Mouse (Mus musculus): Measurements from ENCODE around the gene Cebpzos. TPM values are rescaled to one million over a fixed set of nuclear protein-coding genes. Genes with fewer than 3 reads are reported as not detected.

Cebpzos gene
- polyA plus RNA-seq, 1 experiment = 27.6 TPM

DNA sequence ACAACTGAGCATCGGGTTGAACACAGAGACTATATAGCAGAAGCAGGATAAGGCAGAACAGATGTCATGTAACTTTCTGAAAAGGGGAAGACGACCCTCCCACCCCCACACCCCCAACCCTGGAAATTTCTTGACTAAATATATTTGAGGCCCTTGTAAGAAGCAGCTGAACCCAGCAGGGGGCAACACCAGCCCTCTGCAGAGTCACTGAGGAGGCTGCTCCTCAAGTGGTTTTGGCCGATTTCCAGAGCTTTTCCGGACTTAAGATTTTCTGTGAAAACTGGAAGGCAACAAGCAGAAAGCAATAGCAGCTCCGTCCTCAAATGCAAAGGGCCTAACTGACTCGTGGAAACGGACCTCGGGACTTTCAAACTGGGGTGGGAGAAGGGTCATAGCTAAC, 20.9 kb upstream of the Cebpzos start:
- TF ChIP-seq POLR2A (IDR thresholded peaks at IDR 0.05; ENCODE audit: borderline replicate concordance, low read depth, low read length) (no peak), CTCF (IDR thresholded peaks at IDR 0.05; ENCODE audit: low read depth, low read length) (peak; percentile 76)
- Histone ChIP-seq H3K27ac (ENCODE audit: insufficient read depth, low read depth, low read length) (no peak overlapping the region), H3K4me3 (ENCODE audit: insufficient read depth, low read length) (peak overlapping the region; percentile 40), H3K4me1 (ENCODE audit: control insufficient read depth, insufficient read depth, low read length) (peaks cover 7% of the 10 kb centered on the region)

DNA sequence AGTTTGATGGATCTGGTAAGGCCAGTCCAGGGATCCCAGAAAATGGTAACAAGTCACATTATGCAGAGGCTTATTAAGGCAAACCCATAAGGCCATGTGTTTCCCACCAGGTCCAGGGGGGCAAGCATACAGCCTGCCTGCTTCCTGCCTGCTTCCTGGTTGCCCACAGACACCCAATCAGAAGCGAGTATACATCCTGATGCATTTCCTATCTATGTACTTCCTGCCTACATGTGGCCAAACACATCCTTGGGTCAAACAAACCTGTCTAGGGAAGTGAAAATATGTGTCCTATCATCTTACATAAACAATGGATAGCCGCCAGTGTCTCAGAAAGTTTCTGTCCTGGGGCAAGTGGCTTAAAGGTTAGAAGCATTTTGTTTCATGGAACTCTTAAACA, 13.1 kb upstream of the Cebpzos start:
- Histone ChIP-seq H3K4me1 (ENCODE audit: control insufficient read depth, insufficient read depth, low read length) (0 out of 2 replicates have a peak, but pooled peaks cover 2% of the 10 kb centered on the region), H3K27ac (ENCODE audit: insufficient read depth, low read depth, low read length) (no peak overlapping the region), H3K4me3 (ENCODE audit: insufficient read depth, low read length) (no peak overlapping the region)
- no peak for TF ChIP-seq CTCF (IDR thresholded peaks at IDR 0.05; ENCODE audit: low read depth, low read length)
- TF ChIP-seq POLR2A (IDR thresholded peaks at IDR 0.05; ENCODE audit: borderline replicate concordance, low read depth, low read length) = no peak

DNA sequence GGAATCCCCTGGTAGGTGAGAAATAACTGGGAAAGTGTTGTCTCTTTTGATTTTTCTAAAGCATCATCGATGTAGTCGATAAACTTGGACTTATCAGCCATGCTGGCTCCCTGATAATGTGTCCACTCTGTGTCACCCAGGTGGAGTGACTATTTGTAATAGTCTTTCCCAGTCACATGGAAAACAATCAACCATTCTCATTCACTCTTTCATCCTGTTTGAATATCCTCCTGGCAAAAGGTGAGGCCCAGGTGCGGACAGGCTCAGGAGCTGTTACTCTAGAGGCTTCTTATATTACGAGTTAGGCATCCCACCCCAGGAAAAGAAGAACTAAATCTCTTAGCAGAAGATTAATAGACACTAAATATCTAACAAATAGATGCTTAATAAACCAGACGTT, 9.4 kb upstream of the Cebpzos start, which contains the start of gene Sult6b1:
Sult6b1 (minus strand) TSS at position 101 of the 400 bp plus-strand sequence.
- TF ChIP-seq CTCF (IDR thresholded peaks at IDR 0.05; ENCODE audit: low read depth, low read length) (no peak), POLR2A (IDR thresholded peaks at IDR 0.05; ENCODE audit: borderline replicate concordance, low read depth, low read length) (no peak)
- no peak within 1 kb of the TSS for H3K4me3 ChIP-seq (ENCODE audit: insufficient read depth, low read length)
- 0 out of 2 replicates have a peak, but pooled peaks cover 2% of the 10 kb centered on the region for H3K4me1 ChIP-seq (ENCODE audit: control insufficient read depth, insufficient read depth, low read length)
- H3K27ac ChIP-seq (ENCODE audit: insufficient read depth, low read depth, low read length) = no peak within 1 kb of the TSS

DNA sequence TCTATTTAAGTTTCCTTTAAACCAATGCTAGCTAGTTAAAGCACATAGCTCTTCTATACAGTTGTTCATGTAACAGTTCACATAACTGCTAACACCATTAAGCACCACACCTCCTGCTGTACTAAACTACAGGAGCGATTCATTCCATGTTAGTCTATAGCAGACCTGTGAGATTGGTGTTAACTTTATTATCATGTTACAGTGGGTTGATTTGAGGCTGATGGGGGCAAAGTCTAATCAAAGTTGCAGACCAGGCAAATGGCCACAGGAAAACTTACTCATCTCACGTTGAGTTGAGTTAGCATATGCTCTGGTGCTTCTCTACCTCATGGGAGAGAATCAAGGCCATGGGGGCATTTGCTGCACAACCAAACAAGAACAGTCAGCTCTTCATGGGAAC, 6.9 kb upstream of the Cebpzos start:
- TF ChIP-seq POLR2A (IDR thresholded peaks at IDR 0.05; ENCODE audit: borderline replicate concordance, low read depth, low read length) (no peak), CTCF (IDR thresholded peaks at IDR 0.05; ENCODE audit: low read depth, low read length) (no peak)
- Histone ChIP-seq H3K27ac (ENCODE audit: insufficient read depth, low read depth, low read length) (no peak overlapping the region), H3K4me1 (ENCODE audit: control insufficient read depth, insufficient read depth, low read length) (no peaks in the 10 kb centered on the region), H3K4me3 (ENCODE audit: insufficient read depth, low read length) (no peak overlapping the region)

DNA sequence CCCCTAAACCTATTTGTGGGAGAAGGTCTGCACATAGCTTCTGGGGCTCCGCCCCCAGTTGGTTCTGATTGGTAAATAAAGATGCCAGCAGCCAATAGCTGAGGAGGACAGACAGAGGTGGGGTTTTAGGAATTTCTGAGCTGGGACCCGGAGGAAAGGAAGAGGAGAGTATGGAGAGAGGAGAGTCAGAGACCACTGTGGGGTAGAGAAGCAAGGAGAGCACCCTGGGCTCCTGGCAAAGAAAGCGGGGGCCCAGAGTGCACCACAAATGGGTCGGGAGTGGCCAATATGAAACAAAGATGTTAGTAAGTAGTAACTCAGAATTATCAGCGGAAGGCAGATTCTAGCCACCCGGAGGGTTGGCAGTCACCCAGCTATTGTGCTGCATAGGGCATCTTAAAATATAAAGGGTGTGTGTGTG, 3.4 kb upstream of the Cebpzos start:
- no peak for TF ChIP-seq POLR2A (IDR thresholded peaks at IDR 0.05; ENCODE audit: borderline replicate concordance, low read depth, low read length)
- TF ChIP-seq CTCF (IDR thresholded peaks at IDR 0.05; ENCODE audit: low read depth, low read length) = no peak
- Histone ChIP-seq H3K27ac (ENCODE audit: insufficient read depth, low read depth, low read length) (no peak overlapping the region), H3K4me3 (ENCODE audit: insufficient read depth, low read length) (no peak overlapping the region; the same call in 1 of the 2 replicates), H3K4me1 (ENCODE audit: control insufficient read depth, insufficient read depth, low read length) (peaks cover 6% of the 10 kb centered on the region)

- H3K4me3 ChIP-seq (ENCODE audit: insufficient read depth, low read length) = no peak overlapping the region
- peaks cover 12% of the 10 kb centered on the region for H3K4me1 ChIP-seq (ENCODE audit: control insufficient read depth, insufficient read depth, low read length)
- no peak overlapping the region for H3K27ac ChIP-seq (ENCODE audit: insufficient read depth, low read depth, low read length)
- no peak for TF ChIP-seq CTCF (IDR thresholded peaks at IDR 0.05; ENCODE audit: low read depth, low read length)
- no peak for TF ChIP-seq POLR2A (IDR thresholded peaks at IDR 0.05; ENCODE audit: borderline replicate concordance, low read depth, low read length)
Measured at GRCm38 (mm10) chr17:78913921-78914320, 2.4 kb upstream of the Cebpzos start.

GRCm38 (mm10) chr17:78915772-78916171, 528 bp upstream of the Cebpzos start:
- H3K27ac ChIP-seq (ENCODE audit: insufficient read depth, low read depth, low read length) = 0 out of 2 replicates have a peak overlapping the region, but pooled peaks have one; percentile 45
- peak overlapping the region; percentile 76 for H3K4me3 ChIP-seq (ENCODE audit: insufficient read depth, low read length)
- TF ChIP-seq POLR2A (IDR thresholded peaks at IDR 0.05; ENCODE audit: borderline replicate concordance, low read depth, low read length) (no peak), CTCF (IDR thresholded peaks at IDR 0.05; ENCODE audit: low read depth, low read length) (no peak)
- H3K4me1 ChIP-seq (ENCODE audit: control insufficient read depth, insufficient read depth, low read length) = peaks cover 12% of the 10 kb centered on the region

- peak overlapping the region; percentile 45 for H3K27ac ChIP-seq (ENCODE audit: insufficient read depth, low read depth, low read length)
- peak overlapping the region; percentile 76 for H3K4me3 ChIP-seq (ENCODE audit: insufficient read depth, low read length)
- TF ChIP-seq CTCF (IDR thresholded peaks at IDR 0.05; ENCODE audit: low read depth, low read length) (no peak), POLR2A (IDR thresholded peaks at IDR 0.05; ENCODE audit: borderline replicate concordance, low read depth, low read length) (no peak)
- H3K4me1 ChIP-seq (ENCODE audit: control insufficient read depth, insufficient read depth, low read length) = peaks cover 12% of the 10 kb centered on the region
Measured at GRCm38 (mm10) chr17:78916899-78917298, 599 bp downstream of the Cebpzos start.

DNA sequence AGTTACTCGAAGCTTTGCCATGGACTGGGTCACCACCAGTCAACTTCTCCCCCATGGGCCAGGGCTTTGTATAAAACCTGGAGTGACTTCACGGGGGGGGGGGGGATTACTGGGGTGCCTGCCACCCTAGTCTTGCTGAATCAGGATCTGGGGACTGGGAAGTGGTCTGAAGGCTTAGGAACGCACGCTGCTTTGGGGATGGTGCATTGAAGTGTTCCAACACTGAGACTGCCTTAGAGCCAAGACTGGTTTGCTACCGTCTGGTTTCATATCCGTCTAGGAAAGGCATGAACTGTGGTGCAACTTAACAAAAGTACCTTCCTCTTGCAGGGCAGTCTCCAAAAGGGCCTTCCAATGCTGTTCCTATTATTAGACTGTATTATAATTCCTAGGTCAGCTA, 1.4 kb downstream of the Cebpzos start:
- Histone ChIP-seq H3K4me3 (ENCODE audit: insufficient read depth, low read length) (0 out of 2 replicates have a peak overlapping the region, but pooled peaks have one; percentile 2), H3K27ac (ENCODE audit: insufficient read depth, low read depth, low read length) (peak overlapping the region; percentile 44), H3K4me1 (ENCODE audit: control insufficient read depth, insufficient read depth, low read length) (peaks cover 12% of the 10 kb centered on the region)
- TF ChIP-seq CTCF (IDR thresholded peaks at IDR 0.05; ENCODE audit: low read depth, low read length) (no peak), POLR2A (IDR thresholded peaks at IDR 0.05; ENCODE audit: borderline replicate concordance, low read depth, low read length) (no peak)

- H3K27ac ChIP-seq (ENCODE audit: insufficient read depth, low read depth, low read length) = no peak overlapping the region; the same call in 1 of the 2 replicates
- no peak for TF ChIP-seq POLR2A (IDR thresholded peaks at IDR 0.05; ENCODE audit: borderline replicate concordance, low read depth, low read length)
- TF ChIP-seq CTCF (IDR thresholded peaks at IDR 0.05; ENCODE audit: low read depth, low read length) = no peak
Measured at GRCm38 (mm10) chr17:78935857-78936256, 19.6 kb downstream of the Cebpzos start.

More at GRCm38 (mm10) chr17:78935857-78936256, 19.6 kb downstream of the Cebpzos start:
- peaks cover 29% of the 10 kb centered on the region for H3K4me1 ChIP-seq (ENCODE audit: control insufficient read depth, insufficient read depth, low read length)
- peak overlapping the region; percentile 89 for H3K4me3 ChIP-seq (ENCODE audit: insufficient read depth, low read length)

Data from bone marrow macrophage, adult 2 months (primary cell).